Mouse (Mus musculus): ENCODE data around the gene Cdca8. TPM values are rescaled to one million over a fixed set of nuclear protein-coding genes. Genes with fewer than 3 reads are reported as not detected.

The Cdca8 gene
- total RNA-seq, 2 experiments from 2014 or later: 7.1 to 9.0 TPM

DNA sequence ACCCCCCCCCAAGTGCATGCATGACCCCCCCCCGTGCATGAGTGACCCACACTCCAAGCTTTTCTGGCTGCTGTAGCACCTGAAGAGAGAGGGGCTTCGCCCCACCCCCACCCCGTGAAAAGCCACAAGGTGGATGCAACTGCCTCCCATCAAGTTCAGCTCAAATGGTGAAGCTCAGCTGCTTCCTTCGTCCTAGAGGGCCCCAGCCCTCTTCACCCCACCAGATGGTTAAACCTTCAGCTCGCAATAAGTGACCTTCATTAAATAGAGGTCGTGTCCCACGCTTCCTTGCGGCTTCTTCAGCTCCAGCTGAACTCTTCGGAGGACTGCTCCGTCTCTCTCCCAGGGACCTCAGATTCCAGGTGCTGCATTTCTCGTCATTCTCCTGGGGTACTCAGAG is 58.5 kb downstream of the Cdca8 start, which contains the start of gene Epha10:
TSS of gene Epha10 (plus strand) at position 301 of the 400 bp plus-strand sequence.
- no peak for DNase-seq

DNA sequence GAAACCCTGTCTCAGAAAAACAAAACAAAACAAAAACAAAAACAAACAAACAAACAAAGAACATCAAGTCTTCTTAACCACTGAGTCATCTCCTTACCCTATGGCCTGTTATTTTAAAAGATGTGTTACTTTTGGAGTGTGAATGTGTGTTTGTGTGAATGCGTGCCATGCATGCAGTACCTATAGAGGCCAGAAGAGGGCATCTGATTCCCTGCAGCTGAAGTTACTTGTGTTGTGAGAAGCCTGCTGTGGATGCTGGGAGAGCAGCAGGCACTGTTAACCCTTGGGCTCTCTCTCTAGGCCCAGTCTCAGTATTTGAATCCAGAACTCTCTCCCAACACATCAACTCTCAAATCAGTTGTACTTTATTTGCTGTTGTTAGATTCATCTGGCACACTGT is 66.4 kb downstream of the Cdca8 start:
- DNase-seq: no peak

Other genes with a start within 250 kb of the Cdca8 start
- gene Utp11, start 245.7 kb downstream of the Cdca8 start, total RNA-seq (2021): 10 to 100 TPM; 21.7 to 25.4 TPM
- 10 to 100 TPM; 61.2 to 65.0 TPM for gene Fhl3, start 238.6 kb downstream of the Cdca8 start, total RNA-seq (2021)
- 10 to 100 TPM; 24.2 to 25.2 TPM for gene Sf3a3, start 224.5 kb downstream of the Cdca8 start, total RNA-seq (2021)
- gene Inpp5b, start 197.5 kb downstream of the Cdca8 start, total RNA-seq (2021): 10 to 100 TPM in 1 of 2 experiments, 1 to 10 TPM in 1; 9.0 to 14.5 TPM
- 10 to 100 TPM in 1 of 2 experiments, 1 to 10 TPM in 1; 8.6 to 14.0 TPM for gene Mtf1, start 137.2 kb downstream of the Cdca8 start, total RNA-seq (2021)
- gene Yrdc, start 88.6 kb downstream of the Cdca8 start, total RNA-seq (2021): 10 to 100 TPM; 10.3 to 11.9 TPM
- gene 1110065P20Rik, start 88.1 kb downstream of the Cdca8 start, total RNA-seq (2021): 10 to 100 TPM; 28.7 to 29.3 TPM
- under 1 TPM; 0.16 to 0.36 TPM for gene Maneal, start 77.1 kb downstream of the Cdca8 start, total RNA-seq (2021)
- under 1 TPM; 0.05 TPM for gene Epha10, start 58.4 kb downstream of the Cdca8 start, total RNA-seq (2021)
- 1 to 10 TPM; 7.9 to 9.2 TPM for gene 9930104L06Rik, start 2.3 kb downstream of the Cdca8 start, total RNA-seq (2021)
- gene Rspo1, start 47.1 kb upstream of the Cdca8 start, total RNA-seq (2021): under 1 TPM; 0.47 to 0.65 TPM
- gene Gnl2, start 77.3 kb upstream of the Cdca8 start, total RNA-seq (2021): 10 to 100 TPM; 38.2 to 42.6 TPM
- not detected for gene Dnali1, start 126.4 kb upstream of the Cdca8 start, total RNA-seq (2021)
- 1 to 10 TPM; 7.3 to 8.7 TPM for gene Snip1, start 127.4 kb upstream of the Cdca8 start, total RNA-seq (2021)
- gene Meaf6, start 145.8 kb upstream of the Cdca8 start, total RNA-seq (2021): 10 to 100 TPM in 1 of 2 experiments, 1 to 10 TPM in 1; 8.3 to 13.0 TPM
- gene Zc3h12a, start 188.5 kb upstream of the Cdca8 start, total RNA-seq (2021): 1 to 10 TPM; 2.0 to 2.2 TPM

Data from gastrocnemius, postnatal 10 days (tissue).